Mouse (Mus musculus): ENCODE results near the gene Cd200. TPM values are rescaled to one million over a fixed set of nuclear protein-coding genes. Genes with fewer than 3 reads are reported as not detected.
"Not testable (repeated sequence)": the region's sequence is repeated elsewhere in the genome, so short reads cannot be mapped to it uniquely, and the experiment has no call there.

Cd200 gene
- polyA plus RNA-seq, 1 experiment from 2014 or later: 424 TPM

- not testable (repeated sequence) for H3K36me3 ChIP-seq (ENCODE audit: insufficient read depth, low read length); H3K9me3 ChIP-seq (ENCODE audit: low read length); H3K27me3 ChIP-seq (replicated peaks; ENCODE audit: insufficient read depth, low read length); H3K4me1 ChIP-seq (ENCODE audit: insufficient read depth, low read depth, low read length)
- peak overlapping the region; percentile 79 for H3K9ac ChIP-seq (replicated peaks; ENCODE audit: low read depth)
- H3K4me2 ChIP-seq (replicated peaks; ENCODE audit: low read depth, low read length): peak overlapping the region; percentile 79
- peak overlapping the region; percentile 92; the same call in 1 of the 2 replicates for H3K27ac ChIP-seq (ENCODE audit: low read length)
- TF ChIP-seq EP300 (IDR thresholded peaks at IDR 0.05): 0 out of 2 replicates have a peak, but pooled peaks have one; percentile 14
- ATAC-seq (peak; percentile 29), DNase-seq (ENCODE audit: low spot score) (peak; percentile 28)
- WGBS: 22% methylated on average over 7 of the region's 7 CpGs
- peak overlapping the region; percentile 69 for H3K4me3 ChIP-seq (ENCODE audit: low read depth, low read length)
These were observed 202 bp upstream of the Cd200 start for GRCm38 (mm10) chr16:45409064-45409446.

DNA sequence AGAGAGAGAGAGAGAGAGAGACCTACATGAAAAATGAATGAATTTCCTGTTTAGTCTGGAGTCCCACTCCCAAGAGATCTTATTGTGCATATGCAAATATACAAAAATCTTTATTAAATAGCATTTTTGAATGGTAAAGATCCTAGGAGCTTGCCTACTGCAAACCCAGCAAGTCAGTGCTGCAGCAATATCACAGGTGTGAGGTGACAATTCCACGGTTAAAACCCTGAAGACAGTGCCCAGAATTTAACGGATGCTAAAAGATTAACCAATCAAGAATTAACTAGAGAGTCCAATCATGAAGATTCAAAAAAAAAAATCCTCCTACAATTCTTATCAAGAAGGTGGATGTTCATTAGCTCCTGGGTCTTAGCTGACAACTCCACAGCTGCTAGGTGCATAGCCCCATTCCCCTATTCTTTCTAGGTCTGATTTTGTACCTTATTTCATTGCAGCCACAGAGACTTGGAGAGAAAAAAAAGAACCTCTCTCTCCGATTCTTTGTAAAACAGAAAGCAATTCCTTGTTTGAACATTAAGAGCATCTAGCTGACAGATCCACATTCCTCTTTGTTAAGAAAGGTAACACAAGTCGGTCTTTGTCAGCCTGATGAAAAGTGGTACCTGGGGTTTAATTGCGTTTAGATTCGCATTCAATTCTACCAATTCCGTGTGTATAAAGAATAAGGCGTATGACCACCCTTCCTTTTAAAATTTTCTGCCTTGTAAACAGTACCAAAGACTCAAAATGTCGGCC lies 1.0 kb downstream of the Cd200 start:
- DNase-seq (ENCODE audit: low spot score) (no peak), ATAC-seq (no peak)
- TF ChIP-seq EP300 (IDR thresholded peaks at IDR 0.05) (no peak), CTCF (IDR thresholded peaks at IDR 0.05) (no peak)
- Histone ChIP-seq H3K4me2 (replicated peaks; ENCODE audit: low read depth, low read length) (peak overlapping the region; percentile 79), H3K27ac (ENCODE audit: low read length) (peak overlapping the region; percentile 92), H3K27me3 (replicated peaks; ENCODE audit: insufficient read depth, low read length) (no peaks in the 10 kb centered on the region), H3K9me3 (ENCODE audit: low read length) (no peaks in the 10 kb centered on the region), H3K36me3 (ENCODE audit: insufficient read depth, low read length) (no peaks in the 10 kb centered on the region), H3K4me3 (ENCODE audit: low read depth, low read length) (peak overlapping the region; percentile 69), H3K9ac (replicated peaks; ENCODE audit: low read depth) (peak overlapping the region; percentile 79), H3K4me1 (ENCODE audit: insufficient read depth, low read depth, low read length) (no peaks in the 10 kb centered on the region; the same call in 1 of the 2 replicates)
- 23% methylated on average over 9 of the region's 9 CpGs for WGBS

DNA sequence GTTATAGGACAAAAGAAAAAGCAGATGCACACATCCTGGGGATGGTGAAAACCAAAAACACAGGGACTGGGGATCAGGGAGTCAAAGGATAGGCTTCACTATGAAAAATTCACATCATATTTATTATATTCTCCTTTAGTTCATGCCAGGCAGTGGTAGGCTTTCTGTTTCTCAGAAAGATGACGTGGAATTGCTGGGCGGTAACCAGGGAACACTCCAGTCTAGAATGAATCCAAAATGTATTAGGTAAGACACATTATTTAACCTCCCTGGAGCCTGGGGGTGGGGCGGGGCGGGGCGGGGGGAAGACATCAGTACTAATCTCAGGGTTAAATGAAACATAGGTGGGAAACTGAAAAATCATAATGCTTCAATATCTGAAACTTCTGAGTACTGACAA lies 1.8 kb downstream of the Cd200 start:
- no peak for ATAC-seq
- no peaks in the 10 kb centered on the region for H3K9me3 ChIP-seq (ENCODE audit: low read length)
- DNase-seq (ENCODE audit: low spot score): peak; percentile 55
- peak overlapping the region; percentile 21; the same call in 1 of the 2 replicates for H3K27ac ChIP-seq (ENCODE audit: low read length)
- H3K4me3 ChIP-seq (ENCODE audit: low read depth, low read length): peak overlapping the region; percentile 69
- H3K27me3 ChIP-seq (replicated peaks; ENCODE audit: insufficient read depth, low read length): no peaks in the 10 kb centered on the region
- no peak for TF ChIP-seq EP300 (IDR thresholded peaks at IDR 0.05)
- TF ChIP-seq CTCF (IDR thresholded peaks at IDR 0.05): no peak
- WGBS: 67% methylated on average over 5 of the region's 5 CpGs
- H3K9ac ChIP-seq (replicated peaks; ENCODE audit: low read depth): no peak overlapping the region
- no peaks in the 10 kb centered on the region for H3K36me3 ChIP-seq (ENCODE audit: insufficient read depth, low read length)
- H3K4me1 ChIP-seq (ENCODE audit: insufficient read depth, low read depth, low read length): no peaks in the 10 kb centered on the region; the same call in 1 of the 2 replicates
- peak overlapping the region; percentile 79 for H3K4me2 ChIP-seq (replicated peaks; ENCODE audit: low read depth, low read length)

GRCm38 (mm10) chr16:45402951-45403350 lies 5.9 kb downstream of the Cd200 start:
- Histone ChIP-seq H3K27ac (ENCODE audit: low read length) (peak overlapping the region; percentile 2; the same call in 1 of the 2 replicates), H3K9ac (replicated peaks; ENCODE audit: low read depth) (no peak overlapping the region), H3K9me3 (ENCODE audit: low read length) (no peaks in the 10 kb centered on the region), H3K4me1 (ENCODE audit: insufficient read depth, low read depth, low read length) (peaks cover 25% of the 10 kb centered on the region; the same call in 1 of the 2 replicates), H3K27me3 (replicated peaks; ENCODE audit: insufficient read depth, low read length) (no peaks in the 10 kb centered on the region), H3K4me3 (ENCODE audit: low read depth, low read length) (no peak overlapping the region), H3K4me2 (replicated peaks; ENCODE audit: low read depth, low read length) (no peak overlapping the region), H3K36me3 (ENCODE audit: insufficient read depth, low read length) (no peaks in the 10 kb centered on the region)
- WGBS: 56% methylated on average over 2 of the region's 2 CpGs
- ATAC-seq (no peak), DNase-seq (ENCODE audit: low spot score) (peak; percentile 33)
- TF ChIP-seq CTCF (IDR thresholded peaks at IDR 0.05) (no peak), EP300 (IDR thresholded peaks at IDR 0.05) (peak; percentile 47; the same call in 1 of the 2 replicates)

DNA sequence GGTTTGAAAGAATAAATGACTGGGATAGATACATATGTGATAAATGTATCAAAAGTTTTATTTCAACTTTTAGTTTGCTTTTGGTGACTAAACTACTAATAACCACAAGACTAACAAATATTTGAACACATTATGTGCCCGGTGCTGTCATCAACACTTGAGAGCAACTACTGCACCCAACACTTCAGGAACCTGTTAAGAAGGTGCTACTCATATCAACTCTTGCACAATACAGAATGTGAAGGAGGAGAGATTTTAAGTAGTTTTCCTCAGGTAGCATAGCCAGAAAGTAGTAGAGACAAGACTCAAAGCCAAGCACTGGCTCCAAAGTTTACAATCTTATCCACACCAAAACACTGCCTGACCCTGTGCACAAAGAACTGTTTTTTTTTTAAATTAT lies 6.8 kb downstream of the Cd200 start:
- Histone ChIP-seq H3K4me2 (replicated peaks; ENCODE audit: low read depth, low read length) (no peak overlapping the region), H3K36me3 (ENCODE audit: insufficient read depth, low read length) (no peaks in the 10 kb centered on the region), H3K27me3 (replicated peaks; ENCODE audit: insufficient read depth, low read length) (no peaks in the 10 kb centered on the region), H3K27ac (ENCODE audit: low read length) (peak overlapping the region; percentile 82), H3K9me3 (ENCODE audit: low read length) (no peaks in the 10 kb centered on the region), H3K4me1 (ENCODE audit: insufficient read depth, low read depth, low read length) (peaks cover 25% of the 10 kb centered on the region; the same call in 1 of the 2 replicates), H3K4me3 (ENCODE audit: low read depth, low read length) (no peak overlapping the region), H3K9ac (replicated peaks; ENCODE audit: low read depth) (no peak overlapping the region)
- 58% methylated on average over 1 of the region's 1 CpGs for WGBS
- ATAC-seq: peak; percentile 84
- TF ChIP-seq EP300 (IDR thresholded peaks at IDR 0.05): peak; percentile 89
- TF ChIP-seq CTCF (IDR thresholded peaks at IDR 0.05): no peak
- DNase-seq (ENCODE audit: low spot score): peak; percentile 88

- H3K9ac ChIP-seq (replicated peaks; ENCODE audit: low read depth): no peak overlapping the region
- no peaks in the 10 kb centered on the region for H3K27me3 ChIP-seq (replicated peaks; ENCODE audit: insufficient read depth, low read length)
- DNase-seq (ENCODE audit: low spot score): peak; percentile 78
- H3K4me1 ChIP-seq (ENCODE audit: insufficient read depth, low read depth, low read length): peaks cover 25% of the 10 kb centered on the region; the same call in 1 of the 2 replicates
- H3K9me3 ChIP-seq (ENCODE audit: low read length): no peaks in the 10 kb centered on the region
- peak overlapping the region; percentile 32 for H3K4me2 ChIP-seq (replicated peaks; ENCODE audit: low read depth, low read length)
- WGBS: 39% methylated on average over 9 of the region's 9 CpGs
- no peaks in the 10 kb centered on the region for H3K36me3 ChIP-seq (ENCODE audit: insufficient read depth, low read length)
- H3K27ac ChIP-seq (ENCODE audit: low read length): peak overlapping the region; percentile 82
- ATAC-seq: peak; percentile 62
- TF ChIP-seq CTCF (IDR thresholded peaks at IDR 0.05) (peak; percentile 36), EP300 (IDR thresholded peaks at IDR 0.05) (peak; percentile 49)
- H3K4me3 ChIP-seq (ENCODE audit: low read depth, low read length): no peak overlapping the region
These were observed 8.8 kb downstream of the Cd200 start for GRCm38 (mm10) chr16:45399947-45400555.

All from lung, postnatal 0 days (tissue).